Mouse (Mus musculus): ENCODE results near the gene Cdk14.

DNA sequence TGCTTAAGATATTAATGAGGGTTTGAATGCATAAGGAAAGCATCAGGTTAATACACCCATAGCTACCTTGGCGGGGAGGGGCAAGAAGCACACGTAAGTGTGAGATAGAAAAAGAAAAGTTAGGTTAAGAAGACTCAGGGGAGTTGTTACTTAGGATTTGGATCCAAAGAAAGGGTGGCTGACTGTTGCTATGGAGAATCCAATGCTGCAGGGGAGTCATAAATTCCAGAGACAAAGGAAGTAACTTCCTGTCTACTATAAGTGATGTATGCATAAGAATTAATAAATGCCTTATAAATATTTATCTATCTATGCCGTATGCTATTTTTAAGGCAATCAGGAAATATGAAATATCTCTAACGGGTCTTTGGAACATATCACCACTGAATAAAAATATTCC lies 527.4 kb downstream of the Cdk14 start:
- TF ChIP-seq POLR2A (IDR thresholded peaks at IDR 0.05; ENCODE audit: borderline replicate concordance, insufficient read depth, low read length) (no peak), CTCF (IDR thresholded peaks at IDR 0.05; ENCODE audit: borderline replicate concordance, insufficient read depth, low read depth, low read length) (no peak)

All from cerebellum, adult 2 months (tissue).